Mouse (Mus musculus) forebrain, embryonic 12.5 days (tissue): ENCODE data around the gene Kcnk2. TPM values are rescaled to one million over a fixed set of nuclear protein-coding genes. Genes with fewer than 3 reads are reported as not detected.

Experiments used
- ATAC-seq: fragments of 200-750 bp; cut with Nextera tagmentation; 2 replicates; pipeline ENCODE4 v1.8.0; 2017; ENCODE audit warnings: moderate TSS enrichment; ENCODE audit not compliant: low FRiP score
- H3K27ac ChIP-seq: fragments of 300-500 bp; sonication (generic); 2 replicates; pipeline ENCODE4 v1.5.1; 2016; ENCODE audit warnings: mild to moderate bottlenecking
- H3K27me3 ChIP-seq: fragments of 300-500 bp; sonication (generic); 2 replicates; pipeline ENCODE4 v1.6.1; 2016; ENCODE audit warnings: mild to moderate bottlenecking
- H3K36me3 ChIP-seq: fragments of 300-500 bp; sonication (generic); replicated peaks from 2 replicates; pipeline ENCODE4 v1.6.1; 2016; ENCODE audit warnings: mild to moderate bottlenecking
- H3K4me1 ChIP-seq: fragments of 300-500 bp; sonication (generic); 2 replicates; pipeline ENCODE4 v1.6.1; 2016
- H3K4me2 ChIP-seq: fragments of 300-500 bp; sonication (generic); 2 replicates; pipeline ENCODE4 v1.6.1; 2016; ENCODE audit warnings: mild to moderate bottlenecking, moderate library complexity
- H3K4me3 ChIP-seq: fragments of 300-500 bp; sonication (generic); replicated peaks from 2 replicates; pipeline ENCODE4 v1.5.1; 2016; ENCODE audit warnings: mild to moderate bottlenecking
- H3K9ac ChIP-seq: fragments of 300-500 bp; sonication (generic); 2 replicates; pipeline ENCODE4 v1.6.1; 2016; ENCODE audit warnings: mild to moderate bottlenecking
- H3K9me3 ChIP-seq: fragments of 300-500 bp; sonication (generic); 2 replicates; pipeline ENCODE4 v1.6.1; 2016
- WGBS: fragments of 180-500 bp; shearing (Covaris S2); methylation state at CpG from one replicate; pipeline ENCODE4 v1.1.7; 2016; 5-methylcytosine and 5-hydroxymethylcytosine counted together
- polyA plus RNA-seq: library from polyadenylated mRNA; unstranded; fragments of >200 nt; fragmentation: Nextera tagmentation; extraction: Ambion mirVana; gene quantifications from 2 replicates; pipeline ENCODE4 v1.2.1, GENCODE M21; 2016

The Kcnk2 gene
- 10.7 and 10.8 TPM in 2 replicates for polyA plus RNA-seq

- Histone ChIP-seq H3K4me1 (0 out of 2 replicates have a peak, but pooled peaks cover 10% of the 10 kb centered on the region), H3K36me3 (no peaks in the 10 kb centered on the region), H3K27me3 (no peaks in the 10 kb centered on the region), H3K4me3 (no peak within 1 kb of the TSS), H3K27ac (no peak within 1 kb of the TSS), H3K4me2 (no peak within 1 kb of the TSS), H3K9ac (no peak within 1 kb of the TSS), H3K9me3 (no peaks in the 10 kb centered on the region)
- WGBS: 53% methylated on average over 14 of the region's 14 CpGs
- no peak for ATAC-seq
These were observed at the start of gene Kcnk2 for GRCm38 (mm10) chr1:189402223-189402943. TSS of gene Kcnk2 (minus strand) at chr1:189402273.

GRCm38 (mm10) chr1:189440741-189441140 is 38.7 kb upstream of the Kcnk2 start:
- H3K4me2 ChIP-seq: no peak overlapping the region
- H3K9ac ChIP-seq: no peak overlapping the region
- no peaks in the 10 kb centered on the region for H3K36me3 ChIP-seq
- ATAC-seq: no peak
- no peaks in the 10 kb centered on the region for H3K27me3 ChIP-seq
- H3K4me3 ChIP-seq: no peak overlapping the region
- WGBS: 86% methylated on average over 9 of the region's 9 CpGs
- no peaks in the 10 kb centered on the region for H3K9me3 ChIP-seq
- H3K27ac ChIP-seq: no peak overlapping the region
- H3K4me1 ChIP-seq: no peaks in the 10 kb centered on the region

- Histone ChIP-seq H3K4me2 (no peak overlapping the region), H3K36me3 (no peaks in the 10 kb centered on the region), H3K9ac (no peak overlapping the region), H3K4me1 (no peaks in the 10 kb centered on the region), H3K9me3 (no peaks in the 10 kb centered on the region), H3K27me3 (no peaks in the 10 kb centered on the region), H3K4me3 (no peak overlapping the region), H3K27ac (no peak overlapping the region)
- ATAC-seq: no peak
- WGBS: 74% methylated on average over 5 of the region's 5 CpGs
These were observed 35.1 kb upstream of the Kcnk2 start for GRCm38 (mm10) chr1:189437126-189437525.

GRCm38 (mm10) chr1:189435452-189435851 is 33.4 kb upstream of the Kcnk2 start:
- Histone ChIP-seq H3K9me3 (no peaks in the 10 kb centered on the region), H3K36me3 (no peaks in the 10 kb centered on the region), H3K4me2 (no peak overlapping the region), H3K9ac (no peak overlapping the region), H3K4me3 (no peak overlapping the region), H3K4me1 (peaks cover 12% of the 10 kb centered on the region), H3K27me3 (no peaks in the 10 kb centered on the region), H3K27ac (no peak overlapping the region)
- 82% methylated on average over 10 of the region's 10 CpGs for WGBS
- no peak for ATAC-seq

GRCm38 (mm10) chr1:189431479-189431878 is 29.4 kb upstream of the Kcnk2 start:
- H3K27ac ChIP-seq: no peak overlapping the region
- H3K9me3 ChIP-seq: no peaks in the 10 kb centered on the region
- H3K9ac ChIP-seq: no peak overlapping the region
- ATAC-seq: no peak
- no peaks in the 10 kb centered on the region for H3K36me3 ChIP-seq
- 9% methylated on average over 5 of the region's 5 CpGs for WGBS
- H3K4me1 ChIP-seq: peaks cover 15% of the 10 kb centered on the region
- H3K27me3 ChIP-seq: no peaks in the 10 kb centered on the region
- H3K4me3 ChIP-seq: no peak overlapping the region
- H3K4me2 ChIP-seq: no peak overlapping the region

- Histone ChIP-seq H3K4me2 (no peak overlapping the region), H3K4me3 (no peak overlapping the region), H3K36me3 (no peaks in the 10 kb centered on the region), H3K27me3 (no peaks in the 10 kb centered on the region), H3K9me3 (no peaks in the 10 kb centered on the region), H3K9ac (no peak overlapping the region), H3K4me1 (peaks cover 15% of the 10 kb centered on the region), H3K27ac (no peak overlapping the region)
- ATAC-seq: no peak
- 21% methylated on average over 4 of the region's 4 CpGs for WGBS
These were observed 28.5 kb upstream of the Kcnk2 start for GRCm38 (mm10) chr1:189430534-189430933.

GRCm38 (mm10) chr1:189429566-189429965 is 27.5 kb upstream of the Kcnk2 start:
- no peak overlapping the region for H3K27ac ChIP-seq
- no peaks in the 10 kb centered on the region for H3K9me3 ChIP-seq
- H3K4me2 ChIP-seq: no peak overlapping the region
- H3K36me3 ChIP-seq: no peaks in the 10 kb centered on the region
- peaks cover 15% of the 10 kb centered on the region for H3K4me1 ChIP-seq
- H3K9ac ChIP-seq: no peak overlapping the region
- no peak for ATAC-seq
- no peaks in the 10 kb centered on the region for H3K27me3 ChIP-seq
- 85% methylated on average over 10 of the region's 10 CpGs for WGBS
- H3K4me3 ChIP-seq: no peak overlapping the region

GRCm38 (mm10) chr1:189426252-189426651 is 24.2 kb upstream of the Kcnk2 start:
- Histone ChIP-seq H3K9ac (no peak overlapping the region), H3K36me3 (no peaks in the 10 kb centered on the region), H3K4me1 (peaks cover 8% of the 10 kb centered on the region), H3K27me3 (no peaks in the 10 kb centered on the region), H3K27ac (no peak overlapping the region), H3K4me2 (no peak overlapping the region), H3K9me3 (no peaks in the 10 kb centered on the region), H3K4me3 (no peak overlapping the region)
- ATAC-seq: no peak
- 82% methylated on average over 11 of the region's 11 CpGs for WGBS

- Histone ChIP-seq H3K27me3 (no peaks in the 10 kb centered on the region), H3K36me3 (no peaks in the 10 kb centered on the region), H3K9me3 (no peaks in the 10 kb centered on the region), H3K9ac (no peak overlapping the region), H3K27ac (no peak overlapping the region), H3K4me2 (no peak overlapping the region), H3K4me1 (no peaks in the 10 kb centered on the region), H3K4me3 (no peak overlapping the region)
- WGBS: 45% methylated on average over 1 of the region's 1 CpGs
- no peak for ATAC-seq
These were observed 17.8 kb upstream of the Kcnk2 start for GRCm38 (mm10) chr1:189419914-189420313.

GRCm38 (mm10) chr1:189409906-189410305 is 7.8 kb upstream of the Kcnk2 start:
- Histone ChIP-seq H3K9ac (no peak overlapping the region), H3K4me3 (no peak overlapping the region), H3K27me3 (no peaks in the 10 kb centered on the region), H3K4me2 (no peak overlapping the region), H3K27ac (no peak overlapping the region), H3K36me3 (no peaks in the 10 kb centered on the region), H3K9me3 (no peaks in the 10 kb centered on the region), H3K4me1 (0 out of 2 replicates have a peak, but pooled peaks cover 6% of the 10 kb centered on the region)
- no peak for ATAC-seq
- WGBS: 93% methylated on average over 6 of the region's 6 CpGs

GRCm38 (mm10) chr1:189405221-189405620 is 3.1 kb upstream of the Kcnk2 start:
- Histone ChIP-seq H3K4me2 (no peak overlapping the region), H3K27ac (no peak overlapping the region), H3K4me3 (no peak overlapping the region), H3K9ac (no peak overlapping the region), H3K27me3 (no peaks in the 10 kb centered on the region), H3K36me3 (no peaks in the 10 kb centered on the region), H3K9me3 (no peaks in the 10 kb centered on the region), H3K4me1 (0 out of 2 replicates have a peak, but pooled peaks cover 11% of the 10 kb centered on the region)
- ATAC-seq: no peak
- 78% methylated on average over 10 of the region's 10 CpGs for WGBS

- Histone ChIP-seq H3K27me3 (no peaks in the 10 kb centered on the region), H3K9me3 (no peaks in the 10 kb centered on the region), H3K36me3 (no peaks in the 10 kb centered on the region), H3K4me2 (no peak overlapping the region), H3K9ac (no peak overlapping the region), H3K4me1 (0 out of 2 replicates have a peak, but pooled peaks cover 11% of the 10 kb centered on the region), H3K4me3 (no peak overlapping the region), H3K27ac (no peak overlapping the region)
- ATAC-seq: no peak
- WGBS: 76% methylated on average over 6 of the region's 6 CpGs
These were observed 1.5 kb upstream of the Kcnk2 start for GRCm38 (mm10) chr1:189403546-189403945.

- Histone ChIP-seq H3K4me3 (no peak overlapping the region), H3K36me3 (no peaks in the 10 kb centered on the region), H3K27ac (no peak overlapping the region), H3K9me3 (no peaks in the 10 kb centered on the region), H3K4me1 (0 out of 2 replicates have a peak, but pooled peaks cover 11% of the 10 kb centered on the region), H3K9ac (no peak overlapping the region), H3K4me2 (no peak overlapping the region), H3K27me3 (no peaks in the 10 kb centered on the region)
- 78% methylated on average over 4 of the region's 4 CpGs for WGBS
- no peak for ATAC-seq
These were observed 1.1 kb upstream of the Kcnk2 start for GRCm38 (mm10) chr1:189403139-189403538.
